Mouse (Mus musculus): ENCODE measurements around the gene Atp5j.

Atp5j gene

DNA sequence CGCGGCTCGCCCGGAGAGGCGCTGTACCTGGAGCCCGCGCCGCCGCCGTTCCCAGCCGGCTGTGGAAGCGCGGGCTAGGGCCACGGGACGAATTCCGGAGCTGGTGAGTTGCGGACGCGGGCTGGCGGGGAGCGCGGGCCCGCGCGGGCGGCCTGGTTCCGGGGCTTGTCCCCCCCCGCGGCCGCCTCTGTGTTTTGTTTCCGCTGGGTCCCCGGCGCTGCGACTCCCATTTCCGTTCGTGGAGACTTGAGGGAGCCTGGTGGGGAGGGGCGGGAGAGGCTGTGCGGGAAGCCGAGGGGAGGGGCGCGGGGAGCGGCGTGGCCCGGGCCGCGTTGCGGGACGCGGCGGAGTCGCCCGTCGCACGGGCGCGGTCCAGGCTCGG lies at the start of gene Atp5j:
Atp5j (minus strand) TSS at position 185 of the 382 bp plus-strand sequence.
- no peak for DNase-seq (ENCODE audit: low read depth)

DNA sequence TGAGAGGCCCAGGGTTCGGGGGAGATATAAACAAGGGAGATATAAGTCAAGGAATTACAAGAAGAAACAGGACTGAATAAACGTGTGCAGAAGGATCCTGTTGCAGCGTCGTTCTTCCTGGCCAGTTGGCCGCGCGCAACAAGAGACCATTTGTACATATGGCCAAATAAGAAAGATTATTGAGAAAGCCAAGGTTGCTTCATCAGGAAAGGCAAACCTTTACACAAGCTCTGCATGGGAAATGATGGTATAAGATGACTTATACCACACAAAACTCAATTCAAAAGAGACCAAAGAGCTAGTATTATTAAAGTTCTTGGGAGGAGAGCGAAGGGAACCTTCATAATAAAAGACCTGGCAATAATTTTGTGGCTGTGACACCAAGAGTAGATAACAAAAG lies 49.1 kb upstream of the Atp5j start:
- no peak for DNase-seq (ENCODE audit: low read depth)

GRCm38 (mm10) chr16:84881754-84882321 lies 46.4 kb upstream of the Atp5j start:
- no peak for DNase-seq (ENCODE audit: low read depth)

DNA sequence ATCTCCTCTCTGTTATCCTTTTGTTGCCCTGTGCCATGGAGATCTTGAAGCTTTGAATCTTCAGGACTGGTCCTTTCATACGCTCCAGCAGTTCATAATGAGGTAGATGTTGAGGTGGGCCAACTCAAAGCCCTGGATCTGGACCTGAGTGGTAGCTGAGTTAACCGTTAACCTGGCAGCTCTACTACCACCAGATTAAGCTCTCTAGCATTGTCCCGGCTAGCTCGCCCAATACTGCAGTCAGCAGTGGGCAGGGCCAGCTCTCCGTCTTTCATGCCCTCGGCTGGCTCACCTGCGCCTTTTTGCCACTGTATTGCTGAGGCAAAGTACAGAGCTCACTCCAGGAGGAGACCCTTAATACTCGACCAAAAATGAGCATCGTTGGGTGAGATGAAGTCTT lies 45.7 kb upstream of the Atp5j start:
- DNase-seq (ENCODE audit: low read depth): no peak

DNA sequence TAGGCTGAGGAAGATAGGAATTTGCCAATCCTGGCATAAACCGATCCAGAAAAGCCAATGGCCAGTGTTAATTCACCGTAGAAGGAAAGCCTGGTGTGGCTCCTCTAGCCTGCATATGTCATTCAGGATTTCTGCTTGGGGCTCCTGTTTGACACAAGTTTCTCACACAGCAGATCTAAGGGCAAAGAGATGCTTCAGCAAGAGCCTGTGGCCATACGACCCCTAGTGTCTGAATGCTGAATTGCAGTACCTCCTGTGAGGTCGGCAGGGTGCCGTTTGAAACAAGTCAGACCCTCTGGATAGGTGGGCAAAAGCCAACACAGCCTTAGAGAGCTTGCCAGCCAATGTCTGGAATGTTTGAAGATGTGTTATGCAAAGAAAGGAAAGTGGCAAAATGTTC lies 43.7 kb upstream of the Atp5j start:
- DNase-seq (ENCODE audit: low read depth): peak; percentile 75

GRCm38 (mm10) chr16:84876082-84876481 lies 40.7 kb upstream of the Atp5j start:
- no peak for DNase-seq (ENCODE audit: low read depth)

DNA sequence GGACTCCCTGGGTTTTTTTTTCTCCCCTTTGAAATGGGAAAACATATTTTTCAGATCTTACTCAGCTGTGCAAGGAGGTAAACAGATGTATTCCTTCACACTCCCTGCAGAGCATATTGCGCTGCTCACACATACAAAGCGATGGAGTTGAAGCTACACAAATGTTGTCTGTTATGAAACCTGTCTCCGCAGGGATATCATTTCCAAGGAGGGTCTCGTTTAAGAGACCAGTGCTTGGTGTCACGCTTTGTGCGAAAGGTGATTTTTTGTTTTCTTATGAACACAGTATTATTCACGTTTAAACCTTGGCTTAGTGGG lies 40.3 kb upstream of the Atp5j start:
- no peak for DNase-seq (ENCODE audit: low read depth)

DNA sequence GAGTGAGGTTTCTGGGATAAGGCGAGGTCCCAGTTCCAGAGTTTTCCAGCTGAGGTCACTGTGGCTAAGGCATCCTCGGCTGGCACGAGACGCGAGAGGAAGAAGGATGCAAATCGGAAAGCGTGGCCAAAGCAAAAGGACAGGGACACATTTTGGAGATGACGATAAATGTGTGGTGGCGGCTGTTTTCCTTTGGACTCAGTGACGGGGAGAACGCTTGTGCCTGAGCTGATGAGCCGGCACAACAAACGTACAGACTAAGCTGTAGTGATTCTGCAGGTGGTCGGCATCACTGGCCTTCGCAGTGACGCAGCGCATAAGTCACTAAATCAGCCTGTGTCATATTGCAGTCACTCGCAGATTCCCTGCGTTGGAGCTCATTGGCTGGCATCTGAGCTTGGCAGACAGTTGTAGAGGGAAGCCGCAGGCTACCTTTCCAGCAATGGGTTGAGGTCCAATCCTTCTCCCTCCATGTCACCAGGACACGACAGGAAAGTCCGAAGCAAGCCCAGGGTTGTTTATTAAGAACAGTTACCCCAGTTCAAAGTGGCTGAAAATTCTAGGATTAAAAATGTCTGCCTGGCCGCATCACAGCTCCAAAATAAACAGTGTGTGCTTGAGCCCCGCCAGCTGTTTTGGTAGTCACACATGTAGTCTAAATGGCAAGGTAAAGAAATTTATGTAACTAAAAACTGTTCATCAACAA lies 39.7 kb upstream of the Atp5j start:
- no peak for DNase-seq (ENCODE audit: low read depth)

- no peak for DNase-seq (ENCODE audit: low read depth)
Measured at GRCm38 (mm10) chr16:84873805-84874204, 38.4 kb upstream of the Atp5j start.

GRCm38 (mm10) chr16:84864656-84865055 lies 29.2 kb upstream of the Atp5j start:
- DNase-seq (ENCODE audit: low read depth): no peak

GRCm38 (mm10) chr16:84853492-84853891 lies 18.1 kb upstream of the Atp5j start:
- no peak for DNase-seq (ENCODE audit: low read depth)

DNA sequence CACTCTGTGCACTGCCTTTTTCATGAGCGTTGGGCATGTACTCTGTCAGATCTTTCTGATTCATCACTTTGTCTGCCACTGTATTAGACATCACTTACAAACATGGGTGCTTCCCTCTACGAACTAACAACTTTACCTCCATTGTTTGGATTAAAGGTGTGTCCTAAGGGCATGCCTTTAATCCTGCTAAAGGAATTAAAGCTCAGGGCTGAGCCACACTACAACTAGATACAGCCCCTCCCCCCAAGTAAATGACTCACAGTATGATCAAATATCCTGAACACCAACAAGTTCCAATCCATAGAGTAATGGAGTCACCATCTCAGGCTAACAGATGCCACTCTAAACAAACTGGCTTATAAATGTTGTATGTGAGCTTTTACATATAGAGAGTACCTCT lies 3.2 kb upstream of the Atp5j start:
- DNase-seq (ENCODE audit: low read depth): no peak

GRCm38 (mm10) chr16:84835823-84836743 lies 658 bp upstream of the Atp5j start:
- peak; percentile 69 for DNase-seq (ENCODE audit: low read depth)

GRCm38 (mm10) chr16:84834745-84835440 lies 532 bp downstream of the Atp5j start, which contains the start of gene Gabpa:
Gabpa (plus strand) TSS chr16:84834925.
- DNase-seq (ENCODE audit: low read depth): peak; percentile 96

- no peak for DNase-seq (ENCODE audit: low read depth)
Measured at GRCm38 (mm10) chr16:84834344-84834743, 1.1 kb downstream of the Atp5j start.

DNA sequence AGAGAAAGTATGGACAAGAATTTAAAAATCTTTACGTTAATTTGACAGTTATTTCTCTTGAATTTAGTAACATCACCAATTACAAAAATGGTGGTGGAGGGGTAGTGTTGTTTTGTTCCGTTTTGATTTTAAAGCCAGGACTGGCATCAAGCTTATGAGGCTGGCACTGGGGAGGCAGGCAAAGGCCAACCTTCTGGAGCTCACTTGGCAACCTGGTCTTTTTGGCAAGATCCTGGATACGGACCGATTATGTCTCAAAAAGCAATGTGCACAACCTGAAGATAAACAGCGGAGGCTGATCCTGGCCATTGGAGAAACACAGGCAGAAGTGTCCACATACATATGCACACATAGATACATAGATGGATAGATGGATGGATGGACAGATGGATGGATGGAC lies 2.7 kb downstream of the Atp5j start:
- no peak for DNase-seq (ENCODE audit: low read depth)

- no peak for DNase-seq (ENCODE audit: low read depth)
Measured at GRCm38 (mm10) chr16:84831696-84832095, 3.7 kb downstream of the Atp5j start.

- peak; percentile 48 for DNase-seq (ENCODE audit: low read depth)
Measured at GRCm38 (mm10) chr16:84825009-84825408, 10.4 kb downstream of the Atp5j start.

DNA sequence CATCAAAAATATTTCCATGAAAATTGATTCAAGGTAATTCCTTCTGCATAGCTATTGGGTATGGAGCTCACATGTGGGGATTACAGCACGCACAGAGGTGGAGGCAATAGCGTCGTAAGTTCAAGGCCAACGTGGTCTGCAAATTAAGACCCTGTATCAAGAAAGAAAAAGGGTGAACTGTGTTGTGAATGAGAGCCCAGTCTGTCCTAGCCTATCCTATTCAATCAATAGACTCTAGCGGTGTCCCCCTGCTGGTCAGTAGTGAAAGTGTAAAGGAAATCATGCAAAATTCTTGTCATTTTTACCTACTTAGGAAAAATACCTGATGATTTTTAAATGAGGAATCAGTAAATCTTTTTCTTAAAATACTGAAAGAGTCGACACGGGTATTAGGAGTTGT lies 18.0 kb downstream of the Atp5j start:
- DNase-seq (ENCODE audit: low read depth): peak; percentile 53

DNA sequence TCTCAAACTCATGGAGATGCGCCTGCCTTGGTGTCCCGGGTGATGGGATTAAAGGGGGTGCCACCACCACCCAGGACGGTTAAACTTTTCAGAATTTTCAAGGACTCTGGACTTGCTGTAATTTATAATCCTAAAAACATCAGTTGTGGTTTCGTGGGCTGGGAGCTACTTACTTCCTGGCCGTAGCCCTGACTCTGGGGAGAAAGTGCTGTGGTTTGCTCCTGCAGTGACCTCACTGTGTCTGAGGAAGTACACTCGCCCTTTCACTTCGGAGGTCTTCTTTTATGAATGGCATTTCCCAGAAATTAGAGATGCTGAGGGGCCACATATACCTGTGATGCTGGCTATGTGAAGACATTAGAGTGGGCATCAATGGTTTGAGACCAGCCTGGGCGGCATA lies 20.9 kb downstream of the Atp5j start:
- DNase-seq (ENCODE audit: low read depth): no peak

GRCm38 (mm10) chr16:84813852-84814251 lies 21.6 kb downstream of the Atp5j start:
- no peak for DNase-seq (ENCODE audit: low read depth)

DNA sequence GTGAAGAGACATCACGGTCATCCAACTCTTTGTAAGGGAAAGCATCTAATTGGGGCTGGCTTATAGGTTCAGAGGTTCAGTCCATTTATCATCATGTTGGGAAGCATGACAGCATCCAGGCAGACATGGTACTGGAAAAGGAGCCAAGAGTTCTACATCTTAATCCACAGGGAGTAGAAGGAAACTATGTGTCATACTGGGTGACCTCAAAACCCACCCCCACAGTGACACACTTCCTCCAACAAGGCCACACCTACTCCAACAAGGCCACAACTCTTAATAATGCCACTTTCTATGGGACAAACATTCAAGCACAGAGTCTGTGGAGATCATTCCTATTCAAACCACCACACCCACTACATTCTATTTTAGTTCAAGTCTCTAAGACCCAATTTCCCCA lies 25.2 kb downstream of the Atp5j start:
- no peak for DNase-seq (ENCODE audit: low read depth)
